Mouse (Mus musculus) adrenal gland (tissue): ENCODE results near the gene Stx5a.

ENCODE experiments used
- intact Hi-C: fragments of 180-260 bp; cut with DNase I; formaldehyde crosslinking; loops from one replicate; pipeline ENCODE4 v1.15.1; 2025

Gene Stx5a

DNA sequence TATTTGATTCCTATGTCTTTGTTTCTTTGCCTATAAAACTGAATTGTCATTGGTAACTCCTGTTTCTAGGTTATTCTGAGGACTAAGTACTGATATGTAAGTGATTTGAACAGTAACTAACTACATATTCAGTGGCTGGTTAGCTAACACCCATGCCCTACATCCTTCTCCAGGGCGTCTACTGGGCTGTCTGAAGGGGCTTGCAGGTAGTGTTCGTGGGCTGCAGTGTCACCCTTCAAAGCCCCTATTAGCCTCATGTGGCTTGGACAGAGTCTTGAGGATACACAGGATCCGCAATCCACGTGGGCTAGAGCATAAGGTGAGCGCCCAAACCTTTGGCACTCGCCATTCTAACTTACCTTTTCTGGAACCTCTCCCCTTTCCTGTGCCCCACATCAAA lies 1.6 kb upstream of the Stx5a start:
- intact Hi-C loops = no loop called here

DNA sequence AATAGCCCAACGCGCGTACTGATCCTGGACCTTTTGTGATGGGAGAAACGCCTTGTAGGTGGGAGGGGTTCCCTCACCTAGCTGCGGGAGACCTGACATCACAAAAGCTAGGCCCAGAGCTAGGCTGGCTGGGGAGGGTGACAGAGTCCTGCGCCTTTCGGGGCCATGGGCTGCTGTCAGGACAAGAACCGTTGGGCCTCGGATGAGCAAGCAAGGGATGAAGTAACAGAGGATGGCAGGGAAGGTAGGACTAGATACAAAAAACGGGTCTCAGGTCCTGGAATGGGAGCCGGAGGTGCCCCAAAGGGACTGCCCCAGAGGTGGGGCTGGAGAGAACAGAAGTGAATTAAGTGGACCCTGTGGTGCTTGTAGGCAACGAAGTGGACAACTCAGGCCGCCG lies 610 bp upstream of the Stx5a start, which contains the start of gene 1700092M07Rik:
Gene 1700092M07Rik (plus strand): TSS at position 116 of the 400 bp plus-strand sequence.
- intact Hi-C loops = no loop called here

DNA sequence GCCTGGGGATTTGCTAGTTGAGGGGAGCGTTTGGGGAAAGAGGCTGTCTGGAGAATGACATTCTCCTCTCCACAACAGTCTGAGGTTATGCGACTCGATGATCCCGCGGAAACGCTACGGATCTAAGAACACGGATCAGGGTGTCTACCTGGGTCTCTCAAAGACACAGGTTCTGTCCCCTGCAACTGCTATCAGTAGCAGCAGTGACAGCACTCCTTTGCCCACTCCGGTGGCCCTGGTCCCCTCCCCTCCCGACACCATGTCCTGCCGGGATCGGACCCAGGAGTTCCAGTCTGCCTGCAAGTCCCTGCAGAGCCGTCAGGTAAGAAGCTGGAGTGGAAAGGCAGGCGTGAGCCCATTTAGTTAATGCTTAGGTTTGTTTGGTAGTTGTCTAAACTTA lies 963 bp downstream of the Stx5a start:
- intact Hi-C loops = no loop called here

DNA sequence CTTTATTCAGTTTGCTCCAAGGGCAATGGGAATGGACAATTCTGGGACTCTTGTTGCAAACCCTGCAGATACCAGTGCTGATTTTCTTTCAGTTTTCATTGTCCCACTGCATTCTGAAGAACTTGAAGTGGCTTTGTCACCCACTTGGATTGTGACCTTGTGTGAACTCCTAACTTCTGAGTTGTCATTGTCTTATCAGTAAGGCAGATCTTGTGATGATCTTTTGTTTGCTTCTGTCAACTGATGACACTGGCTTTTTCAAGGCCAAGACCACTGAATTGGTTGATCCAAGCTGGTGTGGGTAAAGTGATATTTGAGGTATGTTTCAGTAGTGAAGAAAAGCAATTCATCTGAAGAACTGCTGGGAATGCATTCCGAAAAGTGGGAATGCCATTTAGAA lies 4.2 kb downstream of the Stx5a start:
- intact Hi-C loops = no loop called here

DNA sequence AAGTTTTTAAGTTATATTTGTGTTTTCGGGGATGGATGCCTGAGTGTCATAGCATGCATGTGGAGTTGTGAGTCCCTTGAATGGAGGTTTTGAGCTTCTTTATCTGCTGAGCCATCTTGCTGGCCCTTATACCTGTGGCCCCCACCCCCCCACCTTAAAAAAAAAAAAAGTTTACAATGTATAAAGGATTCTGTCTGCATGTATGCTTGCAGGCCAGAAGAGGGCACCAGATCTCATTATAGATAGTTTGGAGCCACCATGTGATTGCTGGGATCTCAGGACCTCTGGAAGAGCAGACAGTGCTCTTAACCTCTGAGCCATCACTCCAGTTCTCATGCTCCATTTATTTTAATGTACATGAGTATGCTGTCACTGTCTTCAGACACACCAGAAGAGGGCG lies 6.2 kb downstream of the Stx5a start:
- intact Hi-C loops = no loop called here

DNA sequence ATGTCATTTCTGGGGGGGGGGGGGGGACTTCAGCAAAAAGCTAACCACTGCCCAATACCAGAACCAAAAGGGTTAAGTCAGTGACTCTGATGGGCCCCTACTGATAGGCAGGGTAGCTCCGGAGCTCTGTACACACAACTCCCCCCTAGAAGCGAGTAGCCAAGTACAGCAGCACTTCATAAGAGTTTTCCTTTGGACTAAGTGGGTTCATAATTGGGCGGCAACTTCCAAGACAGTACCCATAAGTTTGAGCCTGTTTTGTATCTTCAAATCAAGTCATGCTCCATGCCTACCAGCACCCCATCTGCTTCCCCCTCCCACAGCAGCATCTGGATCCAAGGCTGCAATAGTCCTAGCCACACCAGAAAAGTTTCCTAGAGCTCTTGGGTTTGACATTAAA lies 14.4 kb downstream of the Stx5a start:
- intact Hi-C loops = loop anchor here (10.0 kb wide), 1 partner anchor 59 kb away; the partner anchor contains the start of gene Ttc9c

DNA sequence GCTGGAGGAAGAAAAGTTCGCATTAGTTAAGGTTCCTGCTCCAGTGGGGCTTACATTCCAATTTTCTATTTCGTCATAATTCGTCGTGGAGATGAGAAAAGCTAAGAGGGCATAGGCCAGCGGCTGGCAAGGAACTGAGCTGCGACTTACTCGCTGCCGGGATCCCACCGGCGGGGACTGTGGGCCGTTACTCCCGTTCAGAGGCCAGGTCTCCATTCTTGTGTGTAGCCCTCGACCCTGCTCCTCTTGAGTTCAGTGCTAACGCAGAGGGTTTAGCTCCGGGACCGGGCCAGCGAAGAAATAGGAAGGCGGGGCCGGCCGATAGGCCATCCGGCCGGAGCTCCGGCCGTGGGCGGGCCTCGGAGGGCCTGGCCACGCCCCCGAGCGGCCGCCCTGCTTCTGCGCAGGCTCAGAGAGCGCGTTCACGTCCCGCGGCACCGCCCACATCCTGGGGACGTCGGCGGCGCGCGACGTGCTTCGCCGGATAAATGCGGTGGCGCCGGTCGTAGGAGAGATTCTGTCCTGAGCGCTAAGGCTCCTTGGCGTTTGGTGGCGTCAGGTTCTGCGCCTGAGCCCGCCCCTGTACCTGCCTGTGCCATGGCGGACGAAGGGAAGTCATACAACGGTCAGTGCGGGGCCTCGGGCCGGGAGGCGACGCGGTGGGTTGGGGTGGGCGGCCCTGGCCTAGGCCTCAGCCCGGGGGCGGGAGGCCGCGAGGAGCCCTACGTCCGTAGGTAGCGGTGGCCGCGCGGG lies 15.6 kb downstream of the Stx5a start, which contains the start of gene Nxf1:
Gene Nxf1 (plus strand): TSS at position 439 of the 753 bp plus-strand sequence.
- intact Hi-C loops = loop anchor here (10.0 kb wide), 1 partner anchor 58 kb away; the partner anchor contains the start of gene Ttc9c

DNA sequence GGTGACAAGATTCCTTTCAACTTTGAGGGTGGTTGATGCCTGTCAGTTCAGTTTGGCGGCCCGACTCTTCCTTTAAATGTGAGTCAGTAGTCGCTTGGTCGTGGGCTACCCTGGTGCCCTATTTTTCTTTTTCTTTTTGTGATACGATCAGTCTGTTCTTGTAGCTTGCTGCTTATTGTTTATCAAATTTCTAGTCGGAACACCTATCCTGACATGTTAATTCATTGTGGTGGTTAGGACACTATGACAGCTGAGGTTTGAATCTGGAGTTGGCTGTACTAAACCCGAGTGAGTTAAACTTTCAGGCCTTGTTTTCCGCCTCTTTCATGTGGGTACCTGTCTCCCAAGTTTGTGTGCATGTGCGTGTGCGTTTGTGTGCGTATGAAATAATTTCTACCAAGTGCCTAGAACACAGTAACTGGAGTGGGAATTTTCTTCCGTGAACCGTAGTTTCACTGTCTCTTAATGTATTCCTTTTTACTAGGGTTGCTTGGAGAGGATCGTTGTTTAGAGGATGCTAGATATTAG lies 16.3 kb downstream of the Stx5a start:
- intact Hi-C loops = loop anchor here (10.0 kb wide), 1 partner anchor 57 kb away; the partner anchor contains the start of gene Ttc9c

DNA sequence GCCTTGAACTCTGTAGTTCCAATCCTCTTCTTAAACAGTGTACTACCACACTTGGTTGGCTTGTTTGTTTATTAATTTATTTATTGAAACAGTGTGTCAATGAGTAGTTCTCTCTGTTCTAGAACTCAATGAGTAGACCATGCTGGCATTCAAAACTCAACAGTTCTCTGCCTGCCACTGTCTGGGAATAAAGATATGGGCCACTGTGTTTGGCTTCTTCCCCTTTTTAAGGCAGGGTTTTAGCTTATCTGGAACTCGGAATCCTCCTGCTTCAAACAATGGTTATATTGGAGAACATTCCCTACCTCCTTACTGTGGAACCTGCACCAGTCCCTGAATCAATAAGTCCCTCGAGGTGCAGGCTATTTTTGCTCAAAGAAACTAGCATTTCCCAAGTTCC lies 17.7 kb downstream of the Stx5a start:
- intact Hi-C loops = loop anchor here (10.0 kb wide), 1 partner anchor 56 kb away; the partner anchor contains the start of gene Ttc9c

DNA sequence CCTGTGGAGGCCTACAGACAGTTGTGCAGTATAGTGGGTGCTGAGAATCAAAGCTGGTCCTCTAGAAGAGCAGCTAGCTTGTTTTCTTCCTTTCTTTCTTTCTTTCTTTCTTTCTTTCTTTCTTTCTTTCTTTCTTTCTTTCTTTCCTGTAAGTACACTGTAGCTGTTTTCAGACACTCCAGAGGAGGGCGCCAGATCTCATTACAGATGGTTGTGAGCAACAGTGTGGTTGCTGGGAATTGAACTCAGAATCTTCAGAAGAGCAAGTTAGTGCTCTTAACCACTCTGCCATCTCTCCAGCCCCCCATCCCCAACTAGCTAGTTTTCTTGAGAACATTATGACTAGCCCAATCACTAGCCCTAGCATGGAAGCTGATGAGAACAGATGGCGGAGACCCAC lies 19.5 kb downstream of the Stx5a start:
- intact Hi-C loops = no loop called here

DNA sequence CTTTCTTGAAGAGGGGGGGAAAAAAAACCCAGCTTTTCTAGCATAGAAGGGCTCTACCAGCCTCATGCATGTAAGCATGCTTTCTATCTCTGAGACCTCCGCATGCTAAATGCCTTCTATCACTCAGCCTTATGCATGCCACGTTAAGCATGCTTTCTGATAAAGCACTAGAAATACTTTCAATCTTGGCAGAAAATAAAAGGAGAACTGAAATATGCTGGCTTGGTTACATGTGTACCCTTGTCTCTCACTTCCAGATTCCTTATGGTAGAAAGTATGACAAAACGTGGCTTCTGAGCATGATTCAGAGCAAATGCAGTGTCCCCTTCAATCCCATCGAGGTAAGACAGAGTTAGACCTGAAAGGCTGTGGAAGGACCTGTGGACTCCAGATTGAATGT lies 22.1 kb downstream of the Stx5a start:
- intact Hi-C loops = no loop called here

DNA sequence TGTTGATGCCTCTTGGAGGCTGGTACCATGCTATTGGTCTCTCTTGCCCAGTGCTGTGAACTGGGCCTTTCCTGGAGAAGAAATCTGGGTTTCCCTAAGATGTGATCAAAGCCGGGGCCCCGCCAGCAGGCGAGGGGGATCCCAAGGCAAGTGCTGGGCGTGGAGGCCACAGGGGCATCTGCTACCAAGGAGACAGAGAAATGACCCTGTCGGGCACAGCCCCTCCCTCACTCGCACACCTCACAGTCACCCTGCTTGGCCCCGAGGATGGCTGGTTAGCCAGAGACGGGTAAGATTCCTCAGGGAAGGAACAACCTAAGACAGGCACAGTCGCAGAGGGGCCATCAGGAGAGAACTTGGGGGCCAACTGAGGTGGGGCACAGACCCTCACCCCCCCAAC lies 24.3 kb downstream of the Stx5a start:
- intact Hi-C loops = no loop called here

DNA sequence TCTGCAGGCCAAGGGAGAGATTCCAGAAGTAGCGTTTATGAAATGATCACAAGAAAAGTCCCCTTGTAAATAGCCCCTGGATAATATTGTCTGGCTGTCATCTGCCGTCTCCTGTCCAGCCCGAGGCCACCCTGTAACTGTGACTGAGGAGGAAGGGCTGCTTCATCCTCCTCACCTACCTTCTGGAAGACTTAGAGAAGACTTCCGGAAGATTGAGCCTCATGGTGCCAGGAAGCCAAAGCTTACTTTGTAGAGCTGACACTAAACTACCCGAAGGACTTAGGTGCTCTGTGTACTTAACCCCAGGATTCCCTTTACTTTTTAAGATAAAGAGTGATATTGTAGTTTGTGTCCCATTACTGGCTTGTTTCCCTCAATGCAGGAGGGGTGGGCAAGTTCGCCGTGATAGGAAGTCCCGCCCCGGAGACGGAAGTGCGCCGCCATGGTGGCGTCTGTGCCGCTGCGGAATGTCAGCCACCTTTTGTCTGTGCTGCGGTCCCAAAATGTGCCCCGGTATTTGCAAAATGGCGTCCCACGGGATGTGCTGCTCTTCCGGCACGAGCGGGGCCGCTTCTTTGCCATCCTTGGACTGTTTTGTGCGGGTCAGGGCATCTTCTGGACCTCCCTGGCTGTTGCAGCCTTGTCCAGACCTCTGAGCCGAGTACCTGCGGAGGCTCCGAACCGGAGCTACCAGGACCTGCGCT lies 29.5 kb downstream of the Stx5a start, which contains the start of gene Tmem223:
Gene Tmem223 (plus strand): TSS at position 430 of the 704 bp plus-strand sequence.
- intact Hi-C loops = loop anchor here (5.0 kb wide), 1 partner anchor 47 kb away; the partner anchor contains the start of gene Ttc9c

DNA sequence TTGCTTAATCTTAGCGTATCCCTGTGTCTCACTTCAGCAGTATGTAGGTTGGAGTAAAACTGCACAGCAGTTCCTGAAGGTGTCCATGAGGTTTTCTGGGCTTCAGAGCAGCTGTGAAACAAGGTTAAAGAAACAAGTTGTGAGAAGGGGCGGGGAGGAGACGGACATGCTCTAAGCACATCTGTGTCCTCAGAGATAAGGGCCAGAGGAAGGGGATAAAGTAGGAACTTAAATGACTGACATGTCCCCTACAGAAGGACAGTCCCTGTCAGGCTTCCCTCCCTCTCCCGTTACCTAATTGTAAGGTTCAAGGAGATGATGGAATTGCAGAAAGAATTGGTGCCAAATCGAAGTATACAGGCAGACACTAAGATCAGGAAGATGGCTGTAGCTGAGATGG lies 31.8 kb downstream of the Stx5a start:
- intact Hi-C loops = loop anchor here (5.0 kb wide), 1 partner anchor 44 kb away; the partner anchor contains the start of gene Ttc9c

DNA sequence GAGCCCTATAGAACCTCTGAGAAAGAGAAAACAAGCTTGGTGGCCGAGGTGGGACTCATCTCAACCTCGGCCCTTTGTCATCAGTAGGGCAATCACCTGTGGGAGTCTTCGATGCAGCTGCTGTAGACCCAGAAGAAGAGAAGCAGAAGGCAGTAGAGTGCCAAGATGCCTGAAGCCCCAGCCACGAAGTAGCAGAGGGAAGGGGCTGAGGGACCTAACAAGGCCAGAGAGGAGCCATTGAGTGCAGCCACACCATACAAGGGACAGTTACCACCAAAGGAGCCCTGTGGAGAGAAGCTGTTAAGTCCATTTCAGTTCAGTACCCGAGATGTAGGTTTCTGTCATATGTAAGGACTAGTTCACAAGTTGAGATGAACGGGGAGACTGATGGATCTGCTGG lies 32.2 kb downstream of the Stx5a start:
- intact Hi-C loops = loop anchor here (5.0 kb wide), 1 partner anchor 44 kb away; the partner anchor contains the start of gene Ttc9c

DNA sequence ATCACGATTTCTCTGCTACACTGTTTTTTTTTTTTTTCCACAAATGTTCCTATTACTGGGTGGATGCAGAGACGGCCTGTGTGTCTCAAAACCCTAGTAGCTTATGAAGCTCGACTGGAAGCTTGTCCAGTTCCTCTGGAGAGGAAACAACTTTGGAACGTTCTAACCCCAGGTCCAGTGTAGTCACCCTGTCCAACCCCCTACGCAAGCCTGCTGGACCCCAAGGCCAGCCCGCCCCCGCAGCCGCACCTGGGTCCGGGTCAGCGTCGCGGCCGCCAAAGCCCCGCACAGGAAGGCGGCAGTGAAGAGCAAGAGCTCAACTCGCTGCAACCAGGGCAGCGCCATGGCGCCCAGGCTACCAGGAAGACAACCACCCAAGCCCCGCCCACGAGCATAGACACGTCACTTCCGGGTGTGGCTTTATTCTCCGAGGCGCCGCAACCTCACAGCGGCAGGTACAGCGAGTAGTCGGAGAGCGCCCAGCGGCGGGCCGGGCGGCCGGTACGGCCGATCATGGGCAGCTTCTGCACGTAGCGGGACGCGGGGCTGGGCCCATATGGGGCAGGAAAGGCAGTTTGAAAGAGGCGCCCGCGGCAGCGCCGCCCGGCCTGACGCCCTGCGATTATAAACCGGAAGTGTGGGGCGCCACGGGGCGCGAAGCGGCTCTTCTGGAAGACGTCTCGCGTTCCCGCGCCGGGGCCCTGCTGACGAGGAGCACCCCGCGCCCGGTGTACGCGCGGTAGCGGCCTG lies 33.0 kb downstream of the Stx5a start, which contains the start of gene Tmem179b:
Gene Tmem179b (minus strand): TSS at position 382 of the 750 bp plus-strand sequence.
- intact Hi-C loops = loop anchor here (5.0 kb wide), 1 partner anchor 43 kb away; the partner anchor contains the start of gene Ttc9c

DNA sequence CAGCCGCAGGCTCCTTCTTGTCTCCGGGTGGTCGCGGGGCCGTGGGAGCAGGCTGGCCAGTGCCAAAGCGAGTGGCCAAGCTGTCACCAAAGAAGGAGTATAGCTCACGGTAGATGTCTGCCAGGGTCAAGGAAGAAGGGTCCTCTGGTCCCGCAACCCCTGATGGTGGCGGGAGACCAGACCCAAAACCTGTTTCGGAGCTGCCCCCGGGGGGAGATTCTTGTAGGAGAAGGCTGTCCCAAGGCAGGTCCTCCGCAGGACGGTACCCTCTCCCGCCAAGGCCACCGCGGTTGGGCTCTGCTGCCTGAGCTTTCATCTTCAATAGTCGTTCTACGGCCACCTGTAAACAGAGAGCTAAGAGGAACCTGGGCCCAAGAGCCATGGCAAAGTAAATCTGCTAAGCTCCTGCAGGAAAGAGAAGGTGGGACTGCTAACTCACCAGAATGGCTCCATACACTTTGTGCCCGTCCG lies 33.8 kb downstream of the Stx5a start:
- intact Hi-C loops = loop anchor here (5.0 kb wide), 1 partner anchor 42 kb away; the partner anchor contains the start of gene Ttc9c

DNA sequence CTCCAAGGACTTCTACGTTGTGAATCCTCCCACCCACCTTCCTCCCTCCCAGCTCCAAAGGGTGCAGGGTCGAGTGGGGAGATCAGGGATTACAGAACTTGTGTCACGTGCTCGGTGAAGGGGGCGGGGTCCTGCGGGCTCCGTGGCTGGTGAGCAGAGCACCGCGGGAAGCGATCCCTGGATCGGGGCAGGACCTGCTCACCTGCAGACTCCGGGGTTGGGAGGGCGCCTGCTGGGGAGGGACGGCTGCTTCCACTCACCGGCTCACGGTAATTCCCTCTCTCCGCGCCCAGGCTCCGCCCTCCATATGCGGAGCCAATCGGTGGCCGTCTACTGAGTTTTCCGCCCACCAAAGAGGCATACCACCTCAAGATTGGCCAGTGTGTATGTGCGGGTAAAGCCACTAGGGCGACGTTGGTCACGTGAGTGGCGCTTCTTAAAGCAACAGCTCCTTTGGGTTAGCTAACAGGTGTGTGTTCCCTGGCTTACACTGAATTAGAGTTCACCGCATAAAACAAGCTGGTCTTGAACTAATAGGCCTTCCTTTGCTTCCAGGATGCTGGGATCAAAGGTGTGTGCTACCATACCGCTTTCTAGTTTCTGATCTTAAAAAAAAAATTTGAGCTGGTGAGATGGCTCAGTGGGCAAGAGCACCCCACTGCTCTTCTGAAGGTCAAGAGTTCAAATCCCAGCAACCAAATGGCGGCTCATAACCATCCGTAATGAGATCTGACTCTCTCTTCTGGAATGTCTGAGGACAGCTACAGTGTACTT lies 45.0 kb downstream of the Stx5a start, which contains the start of gene Taf6l:
Gene Taf6l (minus strand): TSS at position 410 of the 774 bp plus-strand sequence.
- intact Hi-C loops = no loop called here

DNA sequence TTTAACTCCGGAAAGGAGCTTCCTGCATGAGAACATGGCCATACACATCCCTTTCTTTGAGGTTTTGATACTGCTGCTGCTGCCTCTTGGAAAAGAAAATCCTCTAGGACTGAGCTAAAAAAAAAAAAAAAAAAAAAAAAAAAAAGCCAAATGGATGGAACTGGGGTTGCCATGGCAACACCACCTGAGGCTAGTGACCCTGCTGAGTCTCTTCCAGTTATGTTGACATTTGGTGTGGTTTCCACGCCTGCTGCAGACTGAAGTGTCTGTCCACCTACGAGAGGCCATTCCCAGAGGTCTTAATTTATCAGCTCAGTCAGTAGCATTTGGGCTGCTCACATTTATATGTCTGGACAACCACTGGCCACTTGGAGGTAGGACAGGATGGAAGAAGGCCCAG lies 47.3 kb downstream of the Stx5a start:
- intact Hi-C loops = no loop called here

DNA sequence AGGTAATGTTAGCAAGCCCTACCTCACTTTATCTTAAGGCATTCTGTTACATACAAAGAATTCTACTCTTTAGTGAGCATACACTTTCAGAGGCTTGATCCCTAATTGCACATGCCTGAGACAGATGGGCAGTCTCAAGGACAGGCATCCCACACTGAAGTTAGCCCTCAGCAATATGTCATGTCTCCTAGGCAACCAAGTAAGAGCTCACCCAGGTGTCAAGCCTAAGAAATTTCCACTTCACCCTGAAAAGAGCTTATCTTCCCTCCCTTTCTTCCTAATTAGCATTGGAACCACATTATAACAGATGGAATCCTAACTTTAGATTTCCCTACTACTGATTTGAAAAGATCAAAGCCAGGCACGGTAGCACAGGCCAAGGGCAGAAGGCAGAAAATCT lies 48.0 kb downstream of the Stx5a start:
- intact Hi-C loops = no loop called here
